Mouse (Mus musculus) A20 (cell line): ENCODE data around the gene Olfr671.
"Not testable (repeated sequence)": the region's sequence is repeated elsewhere in the genome, so short reads cannot be mapped to it uniquely, and the experiment has no call there.

Experiments
- DNase-seq: peaks from one replicate; pipeline ENCODE4 v3.0.0-alpha.2; 2011; ENCODE audit warnings: low read depth, low spot score

The Olfr671 gene

DNA sequence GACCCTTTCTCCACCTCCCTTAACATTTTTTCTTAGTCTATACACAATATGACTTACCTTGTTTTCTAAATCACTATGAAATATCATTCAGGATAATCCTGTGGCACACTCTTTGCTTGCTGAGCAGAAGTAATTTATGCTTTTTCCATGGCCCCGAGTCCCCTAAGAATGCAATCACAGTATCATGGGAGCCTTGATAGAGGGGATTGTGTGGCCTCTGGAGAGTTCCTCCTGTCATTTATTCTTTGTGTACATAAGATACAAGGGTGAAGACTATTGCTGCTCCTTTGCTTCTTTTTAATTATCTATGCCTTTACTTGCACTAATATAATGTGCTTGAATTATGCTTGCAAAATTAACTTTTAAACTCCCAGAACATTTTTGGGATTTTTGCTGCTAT, at the start of gene Olfr671:
TSS of gene Olfr671 (minus strand) at position 101 of the 400 bp plus-strand sequence.
- DNase-seq: no peak

DNA sequence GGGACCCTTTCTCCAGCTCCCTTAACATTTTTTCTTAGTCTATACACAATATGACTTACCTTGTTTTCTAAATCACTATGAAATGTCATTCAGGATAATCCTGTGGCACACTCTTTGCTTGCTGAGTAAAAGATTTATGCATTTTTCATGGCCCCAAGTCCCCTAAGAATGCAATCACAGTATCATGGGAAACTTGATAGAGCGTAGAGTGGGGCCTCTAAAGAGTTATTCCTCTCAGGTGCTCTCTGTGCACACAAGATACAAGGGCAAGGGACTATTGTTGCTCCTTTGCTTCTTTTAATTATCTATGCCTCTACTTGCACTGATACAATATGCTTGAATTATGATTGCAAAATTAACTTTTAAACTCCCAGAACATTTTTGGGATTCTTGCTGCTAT, 49.4 kb upstream of the Olfr671 start, which contains the start of gene Olfr675:
TSS of gene Olfr675 (minus strand) at position 101 of the 400 bp plus-strand sequence.
- no peak for DNase-seq

DNA sequence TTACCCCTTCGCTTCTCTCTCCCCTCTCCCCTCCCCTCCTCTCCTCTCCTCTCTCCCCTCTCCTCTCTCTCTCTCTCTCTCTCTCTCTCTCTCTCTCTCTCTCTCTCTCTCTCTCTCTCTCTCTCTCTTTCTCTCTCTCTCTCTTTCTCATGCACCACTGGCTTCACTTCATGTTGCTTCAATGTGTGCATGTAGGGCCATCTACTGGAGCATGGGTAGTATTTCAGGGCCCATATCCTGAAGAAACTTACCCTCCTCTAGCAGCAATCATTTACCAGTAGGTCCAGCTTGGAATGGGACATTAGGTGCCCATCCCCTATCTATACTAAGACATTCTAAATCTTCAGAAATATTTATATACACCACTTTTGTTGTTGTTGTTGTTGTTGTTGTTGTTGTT, 43.6 kb upstream of the Olfr671 start:
- no peak for DNase-seq

DNA sequence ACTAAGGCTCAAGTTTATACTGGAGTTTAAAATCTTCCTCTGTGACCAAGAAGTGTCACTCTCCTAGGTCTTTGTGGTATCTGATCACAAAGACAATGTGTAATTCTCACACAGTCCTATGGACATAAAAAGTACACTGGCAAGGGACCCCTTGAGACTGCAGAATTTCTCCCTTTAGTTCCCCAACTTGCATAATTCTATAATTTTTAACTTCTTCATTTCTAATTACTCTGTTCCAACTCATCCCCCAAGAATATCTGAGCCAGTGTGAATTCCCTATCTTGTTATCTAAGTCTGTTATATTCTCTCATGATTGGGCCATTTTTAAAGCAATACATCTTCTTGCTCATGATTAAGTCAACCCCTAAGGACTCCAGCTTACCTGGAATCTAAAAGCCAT, 23.0 kb upstream of the Olfr671 start, which contains the start of gene Olfr672:
TSS of gene Olfr672 (minus strand) at position 101 of the 400 bp plus-strand sequence.
- no peak for DNase-seq

DNA sequence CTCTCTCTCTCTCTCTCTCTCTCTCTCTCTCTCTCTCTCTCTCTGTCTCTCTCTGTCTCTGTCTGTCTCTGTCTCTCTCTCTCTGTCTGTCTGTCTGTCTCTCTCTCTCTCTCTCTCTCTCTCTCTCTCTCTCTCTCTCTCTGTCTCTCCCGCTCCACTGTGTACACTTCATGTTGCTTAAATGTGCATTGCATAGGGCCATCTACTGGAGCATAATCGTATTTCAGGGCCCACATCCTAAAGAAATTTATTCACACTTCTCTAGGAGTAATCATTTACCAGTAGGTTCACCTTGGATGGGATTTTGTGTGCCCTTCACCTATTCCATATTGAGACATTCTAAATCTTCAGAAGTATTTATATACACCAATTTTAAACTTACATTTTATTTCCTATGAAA, 6.4 kb downstream of the Olfr671 start:
- not testable (repeated sequence) for DNase-seq

DNA sequence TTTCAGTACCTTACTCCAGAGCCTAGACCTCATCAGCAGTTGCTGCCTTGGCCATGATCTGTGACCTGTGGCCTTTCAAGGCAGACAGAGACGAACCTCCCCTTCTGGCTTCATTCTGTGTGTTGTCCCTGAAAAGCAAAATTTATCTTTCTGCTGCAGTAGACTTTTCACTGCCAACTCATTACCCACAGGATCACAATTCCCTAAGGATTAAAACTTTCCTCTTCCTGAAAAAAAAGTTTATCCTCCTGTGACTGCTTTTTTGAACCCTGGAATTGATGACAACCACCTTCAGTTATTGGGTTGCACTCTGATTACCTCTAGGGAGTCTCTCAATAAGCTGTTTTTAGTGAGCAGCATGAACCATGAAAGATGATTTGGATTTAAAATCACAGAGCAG, 16.4 kb downstream of the Olfr671 start, which contains the start of gene Olfr670:
TSS of gene Olfr670 (minus strand) at position 101 of the 400 bp plus-strand sequence.
- no peak for DNase-seq

DNA sequence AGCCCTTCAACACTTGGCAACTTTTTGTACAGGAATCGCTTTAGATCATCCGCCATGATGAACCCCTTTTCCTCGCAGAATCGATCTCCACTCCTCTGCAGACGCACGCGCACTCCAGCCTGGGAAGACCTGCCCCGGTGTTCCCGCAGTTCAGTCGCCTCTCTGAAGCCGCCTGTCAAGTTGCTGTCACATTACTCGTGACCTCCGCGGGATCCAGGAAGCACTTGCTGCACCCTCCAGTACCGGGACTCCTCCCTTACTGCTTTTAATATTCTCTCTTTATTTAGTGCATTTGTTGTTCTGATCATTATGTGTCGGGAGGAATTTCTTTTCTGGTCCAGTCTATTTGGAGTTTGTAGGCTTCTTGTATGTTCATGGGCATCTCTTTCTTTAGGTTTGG, 28.7 kb downstream of the Olfr671 start:
- not testable (repeated sequence) for DNase-seq

DNA sequence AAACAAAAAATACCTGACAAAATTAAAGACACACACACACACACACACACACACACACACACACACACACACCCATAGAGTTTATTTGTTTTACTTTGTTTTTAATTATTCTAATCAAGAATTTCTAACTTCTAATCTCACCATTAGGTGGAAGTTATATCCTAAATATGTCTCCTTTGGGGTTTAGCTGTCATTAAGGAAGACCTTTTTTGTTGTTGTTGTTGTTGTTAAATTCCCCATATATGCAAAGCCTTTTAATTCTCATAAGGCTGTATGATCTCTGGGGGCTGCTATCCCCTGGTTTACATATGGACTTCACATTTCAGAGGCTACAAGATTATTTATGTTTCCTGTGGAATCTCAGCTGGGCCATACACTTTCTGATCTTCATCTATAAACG, 45.0 kb downstream of the Olfr671 start, which contains the start of gene Olfr669:
TSS of gene Olfr669 (plus strand) at position 301 of the 400 bp plus-strand sequence.
- DNase-seq: no peak

DNA sequence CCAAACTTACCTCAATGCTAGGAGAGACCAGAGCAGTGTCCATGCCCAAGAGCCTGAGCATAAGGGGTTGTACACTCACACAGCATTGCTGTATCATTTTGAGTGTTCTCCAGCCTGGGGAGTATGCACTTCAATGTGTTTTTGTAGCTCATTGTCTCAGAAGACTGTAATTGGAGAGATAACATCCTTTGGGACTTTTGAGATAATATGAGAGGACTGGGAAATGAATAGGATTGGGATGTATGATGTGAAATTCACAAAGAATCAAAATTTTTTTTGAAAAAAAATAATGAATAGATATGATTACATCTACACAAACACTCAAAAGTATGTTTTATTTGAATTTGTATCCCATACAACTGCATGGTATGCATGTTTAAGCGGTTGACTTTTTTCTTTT, 51.0 kb downstream of the Olfr671 start, which contains the start of gene Olfr668:
TSS of gene Olfr668 (minus strand) at position 101 of the 400 bp plus-strand sequence.
- no peak for DNase-seq
